Mouse (Mus musculus): ENCODE data around the gene Spindoc. TPM values are rescaled to one million over a fixed set of nuclear protein-coding genes. Genes with fewer than 3 reads are reported as not detected.
"Not testable (repeated sequence)": the region's sequence is repeated elsewhere in the genome, so short reads cannot be mapped to it uniquely, and the experiment has no call there.

Gene Spindoc
- polyA plus RNA-seq, 1 experiment from 2014 or later, result 48.0 TPM

GRCm38 (mm10) chr19:7419134-7419533, 36.3 kb upstream of the Spindoc start:
- Histone ChIP-seq H3K9me3 (0 out of 2 replicates have a peak, but pooled peaks cover 3% of the 10 kb centered on the region), H3K27ac (peak overlapping the region; percentile 100), H3K4me3 (peak overlapping the region; percentile 90), H3K36me3 (peaks cover 47% of the 10 kb centered on the region), H3K4me1 (replicated peaks) (peaks cover 72% of the 10 kb centered on the region), H3K27me3 (ENCODE audit: insufficient read depth, poor library complexity, severe bottlenecking) (peaks cover 33% of the 10 kb centered on the region)
- 35% methylated on average over 6 of the region's 6 CpGs for WGBS
- DNase-seq (ENCODE audit: low spot score), result no peak

GRCm38 (mm10) chr19:7417911-7418849, 35.4 kb upstream of the Spindoc start:
- peaks cover 33% of the 10 kb centered on the region for H3K27me3 ChIP-seq (ENCODE audit: insufficient read depth, poor library complexity, severe bottlenecking)
- WGBS, result under 1% methylated on average over 58 of the region's 59 CpGs
- peaks cover 37% of the 10 kb centered on the region for H3K36me3 ChIP-seq
- H3K4me1 ChIP-seq (replicated peaks), result peaks cover 62% of the 10 kb centered on the region
- H3K9me3 ChIP-seq, result 0 out of 2 replicates have a peak, but pooled peaks cover 3% of the 10 kb centered on the region
- DNase-seq (ENCODE audit: low spot score), result peak; percentile 83
- peak overlapping the region; percentile 100 for H3K27ac ChIP-seq
- peak overlapping the region; percentile 90 for H3K4me3 ChIP-seq

GRCm38 (mm10) chr19:7416834-7417735, 34.3 kb upstream of the Spindoc start, which contains the start of gene 2700081O15Rik:
TSS of gene 2700081O15Rik (plus strand) at chr19:7417625.
- H3K4me1 ChIP-seq (replicated peaks), result peaks cover 55% of the 10 kb centered on the region
- WGBS, result under 1% methylated on average over 107 of the region's 107 CpGs

GRCm38 (mm10) chr19:7415916-7416833, 33.4 kb upstream of the Spindoc start:
- H3K27ac ChIP-seq, result peak overlapping the region; percentile 100
- H3K4me1 ChIP-seq (replicated peaks), result peaks cover 46% of the 10 kb centered on the region
- H3K36me3 ChIP-seq, result peaks cover 17% of the 10 kb centered on the region
- peaks cover 25% of the 10 kb centered on the region for H3K27me3 ChIP-seq (ENCODE audit: insufficient read depth, poor library complexity, severe bottlenecking)
- 30% methylated on average over 22 of the region's 22 CpGs for WGBS
- H3K4me3 ChIP-seq, result peak overlapping the region; percentile 90
- no peaks in the 10 kb centered on the region for H3K9me3 ChIP-seq
- DNase-seq (ENCODE audit: low spot score), result peak; percentile 18

More at GRCm38 (mm10) chr19:7416834-7417735, 34.3 kb upstream of the Spindoc start, which contains the start of gene 2700081O15Rik:
- Histone ChIP-seq H3K36me3 (peaks cover 26% of the 10 kb centered on the region), H3K9me3 (0 out of 2 replicates have a peak, but pooled peaks cover under 1% of the 10 kb centered on the region), H3K4me3 (peak within 1 kb of the TSS; percentile 90), H3K27me3 (ENCODE audit: insufficient read depth, poor library complexity, severe bottlenecking) (peaks cover 26% of the 10 kb centered on the region), H3K27ac (peak within 1 kb of the TSS; percentile 100)
- peak; percentile 86 for DNase-seq (ENCODE audit: low spot score)

- Histone ChIP-seq H3K4me1 (replicated peaks) (peaks cover 20% of the 10 kb centered on the region), H3K9me3 (no peaks in the 10 kb centered on the region), H3K36me3 (no peaks in the 10 kb centered on the region), H3K27ac (no peak overlapping the region), H3K27me3 (ENCODE audit: insufficient read depth, poor library complexity, severe bottlenecking) (peaks cover 13% of the 10 kb centered on the region), H3K4me3 (no peak overlapping the region)
- WGBS, result 68% methylated on average over 2 of the region's 2 CpGs
- DNase-seq (ENCODE audit: low spot score), result no peak
Measured at GRCm38 (mm10) chr19:7412361-7412760, 29.6 kb upstream of the Spindoc start.

GRCm38 (mm10) chr19:7404623-7405229, 21.9 kb upstream of the Spindoc start:
- no peak overlapping the region for H3K27ac ChIP-seq
- WGBS, result 87% methylated on average over 9 of the region's 9 CpGs

GRCm38 (mm10) chr19:7400635-7401034, 17.8 kb upstream of the Spindoc start:
- WGBS, result 85% methylated on average over 11 of the region's 11 CpGs
- peak; percentile 10 for DNase-seq (ENCODE audit: low spot score)
- H3K4me1 ChIP-seq (replicated peaks), result no peaks in the 10 kb centered on the region
- no peaks in the 10 kb centered on the region for H3K36me3 ChIP-seq
- H3K9me3 ChIP-seq, result no peaks in the 10 kb centered on the region
- peaks cover 15% of the 10 kb centered on the region for H3K27me3 ChIP-seq (ENCODE audit: insufficient read depth, poor library complexity, severe bottlenecking)
- no peak overlapping the region for H3K4me3 ChIP-seq
- H3K27ac ChIP-seq, result no peak overlapping the region

More at GRCm38 (mm10) chr19:7404623-7405229, 21.9 kb upstream of the Spindoc start:
- DNase-seq (ENCODE audit: low spot score), result no peak
- Histone ChIP-seq H3K27me3 (ENCODE audit: insufficient read depth, poor library complexity, severe bottlenecking) (peaks cover 9% of the 10 kb centered on the region), H3K4me3 (no peak overlapping the region), H3K4me1 (replicated peaks) (no peaks in the 10 kb centered on the region), H3K36me3 (no peaks in the 10 kb centered on the region), H3K9me3 (no peaks in the 10 kb centered on the region)

GRCm38 (mm10) chr19:7398898-7399297, 16.1 kb upstream of the Spindoc start:
- WGBS, result 35% methylated on average over 24 of the region's 24 CpGs
- not testable (repeated sequence) for H3K4me1 ChIP-seq (replicated peaks); H3K36me3 ChIP-seq; DNase-seq (ENCODE audit: low spot score); H3K27ac ChIP-seq; H3K4me3 ChIP-seq
- Histone ChIP-seq H3K27me3 (ENCODE audit: insufficient read depth, poor library complexity, severe bottlenecking) (peaks cover 15% of the 10 kb centered on the region), H3K9me3 (peaks cover 12% of the 10 kb centered on the region; the same call in 1 of the 2 replicates)

- not testable (repeated sequence) for H3K27ac ChIP-seq; H3K4me3 ChIP-seq; H3K36me3 ChIP-seq; DNase-seq (ENCODE audit: low spot score); H3K4me1 ChIP-seq (replicated peaks)
- WGBS, result 83% methylated on average over 10 of the region's 10 CpGs
- peaks cover 15% of the 10 kb centered on the region for H3K27me3 ChIP-seq (ENCODE audit: insufficient read depth, poor library complexity, severe bottlenecking)
- peaks cover 12% of the 10 kb centered on the region; the same call in 1 of the 2 replicates for H3K9me3 ChIP-seq
Measured at GRCm38 (mm10) chr19:7396867-7397826, 14.4 kb upstream of the Spindoc start.

- no peaks in the 10 kb centered on the region for H3K27me3 ChIP-seq (ENCODE audit: insufficient read depth, poor library complexity, severe bottlenecking)
- no peak overlapping the region for H3K27ac ChIP-seq
- H3K36me3 ChIP-seq, result peaks cover 15% of the 10 kb centered on the region
- 83% methylated on average over 6 of the region's 6 CpGs for WGBS
- DNase-seq (ENCODE audit: low spot score), result no peak
- peaks cover 20% of the 10 kb centered on the region for H3K9me3 ChIP-seq
- no peak overlapping the region for H3K4me3 ChIP-seq
- peaks cover 10% of the 10 kb centered on the region for H3K4me1 ChIP-seq (replicated peaks)
Measured at GRCm38 (mm10) chr19:7388488-7388887, 5.7 kb upstream of the Spindoc start.

Data from hindbrain, embryonic 10.5 days (tissue).